Mouse (Mus musculus) lung, adult 18-20 months (tissue): ENCODE measurements around the gene Dand5.

Source experiments
- DNase-seq, 2 experiments: peaks; one replicate each; pipeline ENCODE4 v3.0.0; 2022; ENCODE audit warnings: mixed read lengths in 2 of 2

Dand5 gene

GRCm38 (mm10) chr8:84822723-84823122 is at the start of gene Dand5:
Gene Dand5 (minus strand): TSS chr8:84822823.
- no peak for DNase-seq

- peak; percentile 81 to 87 for DNase-seq
Measured at GRCm38 (mm10) chr8:84871376-84872308, 49.0 kb upstream of the Dand5 start, which contains the start of gene Syce2. Gene Syce2 (plus strand): TSS chr8:84872111.

- DNase-seq, result peak; percentile 93 to 94
Measured at GRCm38 (mm10) chr8:84856864-84857441, 34.3 kb upstream of the Dand5 start, which contains the start of gene Farsa. Gene Farsa (plus strand): TSS chr8:84856989.

- no peak for DNase-seq
Measured at GRCm38 (mm10) chr8:84856434-84856833, 33.8 kb upstream of the Dand5 start.

GRCm38 (mm10) chr8:84847684-84848435 is 25.2 kb upstream of the Dand5 start:
- peak in 1 of 2 experiments; percentile 20 for DNase-seq

- DNase-seq, result peak; percentile 100
Measured at GRCm38 (mm10) chr8:84846722-84847572, 24.3 kb upstream of the Dand5 start, which contains the start of gene Calr. Gene Calr (minus strand): TSS chr8:84846934.

GRCm38 (mm10) chr8:84846094-84846721 is 23.6 kb upstream of the Dand5 start:
- no peak for DNase-seq

GRCm38 (mm10) chr8:84845355-84846093 is 22.9 kb upstream of the Dand5 start:
- DNase-seq, result peak; percentile 32 to 41

- DNase-seq, result no peak
Measured at GRCm38 (mm10) chr8:84844397-84845070, 21.9 kb upstream of the Dand5 start.

GRCm38 (mm10) chr8:84841514-84841913 is 18.9 kb upstream of the Dand5 start:
- no peak for DNase-seq

- DNase-seq, result peak; percentile 91 to 92
Measured at GRCm38 (mm10) chr8:84840248-84840999, 17.8 kb upstream of the Dand5 start, which contains the start of gene Rad23a. Gene Rad23a (minus strand): TSS chr8:84840665.

- DNase-seq, result no peak
Measured at GRCm38 (mm10) chr8:84839875-84840247, 17.2 kb upstream of the Dand5 start.

GRCm38 (mm10) chr8:84839411-84839810 is 16.8 kb upstream of the Dand5 start:
- DNase-seq, result no peak

GRCm38 (mm10) chr8:84838513-84838912 is 15.9 kb upstream of the Dand5 start:
- DNase-seq, result no peak

GRCm38 (mm10) chr8:84837912-84838470 is 15.4 kb upstream of the Dand5 start:
- no peak for DNase-seq

GRCm38 (mm10) chr8:84837149-84837911 is 14.7 kb upstream of the Dand5 start:
- no peak for DNase-seq

GRCm38 (mm10) chr8:84834866-84835855 is 12.5 kb upstream of the Dand5 start:
- no peak for DNase-seq
